Mouse (Mus musculus): ENCODE data around the gene Tbx3. TPM values are rescaled to one million over a fixed set of nuclear protein-coding genes. Genes with fewer than 3 reads are reported as not detected.

Tbx3 gene
- polyA plus RNA-seq, 1 experiment, result 672 TPM

DNA sequence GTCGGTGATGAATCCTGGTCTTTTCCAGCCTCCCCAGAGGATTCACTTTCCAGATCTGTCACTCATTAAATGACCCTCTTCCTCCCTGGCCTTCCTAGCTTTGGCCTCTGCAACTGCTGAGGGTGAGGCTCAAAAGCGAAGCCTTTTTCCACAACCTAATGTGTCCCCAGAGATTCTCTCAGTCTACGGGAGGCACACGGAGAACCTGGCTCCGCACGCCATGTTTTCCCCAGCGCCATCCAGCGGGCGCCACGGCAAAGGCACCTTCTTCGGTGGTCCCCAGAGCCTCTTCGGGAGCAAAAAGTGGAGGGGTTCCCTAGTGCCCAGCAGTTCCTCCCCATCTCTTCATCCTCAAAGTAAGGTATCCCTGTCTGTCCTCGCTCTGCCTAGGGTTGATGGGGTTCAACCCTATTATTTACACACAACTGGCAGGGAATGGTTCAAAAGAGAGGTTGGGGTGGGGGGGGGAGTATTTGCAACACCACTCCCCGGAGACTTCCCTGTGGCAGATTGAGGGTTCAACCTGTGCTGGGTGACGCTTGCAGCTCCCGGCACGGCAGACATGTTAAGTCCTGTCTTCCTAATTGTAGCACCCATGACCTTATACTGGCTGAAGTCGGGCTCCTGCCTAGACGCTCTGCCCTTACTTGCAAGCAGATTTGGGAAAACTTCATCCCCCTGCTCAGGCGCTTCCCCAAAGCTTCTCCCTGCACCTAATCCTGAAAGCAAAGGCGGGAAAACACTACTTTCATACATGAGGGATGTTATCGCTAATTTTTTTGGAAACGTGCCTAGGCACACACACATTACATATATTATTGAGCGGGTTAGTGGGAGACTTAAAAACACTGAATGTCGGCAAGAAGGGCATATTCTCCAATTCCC lies 9.7 kb upstream of the Tbx3 start:
- no peak for TF ChIP-seq CTCF (IDR thresholded peaks at IDR 0.05; ENCODE audit: extremely low read depth, insufficient read length, insufficient replicate concordance, low read depth, low read length)
- no peaks in the 10 kb centered on the region for H3K4me1 ChIP-seq (ENCODE audit: control insufficient read depth, insufficient read depth, insufficient read length, low read length)
- no peaks in the 10 kb centered on the region for H3K36me3 ChIP-seq (ENCODE audit: control insufficient read depth, insufficient read depth, low read length)
- 13% methylated on average over 25 of the region's 25 CpGs for WGBS
- H3K27ac ChIP-seq (ENCODE audit: insufficient read depth, low read depth, low read length), result no peak overlapping the region
- peaks cover 59% of the 10 kb centered on the region for H3K27me3 ChIP-seq (ENCODE audit: control insufficient read depth, insufficient read depth, low read length)
- H3K4me3 ChIP-seq (ENCODE audit: low read depth, low read length), result no peak overlapping the region

DNA sequence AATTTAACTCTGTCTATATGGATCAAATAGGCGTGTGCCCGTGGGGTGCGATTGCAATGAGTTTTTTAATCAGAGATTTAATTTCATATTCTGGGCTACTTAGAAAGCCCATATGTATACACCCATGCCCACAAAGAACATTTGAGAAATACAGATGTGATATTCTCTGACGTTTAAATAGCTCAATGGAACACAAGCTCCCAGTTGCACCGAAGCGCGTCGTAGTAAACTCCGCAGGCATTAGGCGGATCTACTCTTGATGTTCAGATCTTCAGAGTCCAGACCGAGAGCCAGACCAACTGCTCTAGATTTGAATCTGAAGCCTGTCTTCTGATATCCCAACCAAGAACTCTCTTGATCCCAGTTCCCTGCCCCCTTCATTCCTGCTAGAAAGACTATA lies 9.0 kb upstream of the Tbx3 start:
- no peak overlapping the region for H3K4me3 ChIP-seq (ENCODE audit: low read depth, low read length)
- WGBS, result 16% methylated on average over 11 of the region's 11 CpGs
- H3K4me1 ChIP-seq (ENCODE audit: control insufficient read depth, insufficient read depth, insufficient read length, low read length), result no peaks in the 10 kb centered on the region
- TF ChIP-seq CTCF (IDR thresholded peaks at IDR 0.05; ENCODE audit: extremely low read depth, insufficient read length, insufficient replicate concordance, low read depth, low read length) (no peak), POLR2A (IDR thresholded peaks at IDR 0.05; ENCODE audit: low read depth, low read length) (no peak)
- H3K27me3 ChIP-seq (ENCODE audit: control insufficient read depth, insufficient read depth, low read length), result peaks cover 59% of the 10 kb centered on the region
- no peaks in the 10 kb centered on the region for H3K36me3 ChIP-seq (ENCODE audit: control insufficient read depth, insufficient read depth, low read length)
- H3K27ac ChIP-seq (ENCODE audit: insufficient read depth, low read depth, low read length), result no peak overlapping the region

GRCm38 (mm10) chr5:119662326-119662725 lies 8.1 kb upstream of the Tbx3 start:
- Histone ChIP-seq H3K27me3 (ENCODE audit: control insufficient read depth, insufficient read depth, low read length) (peaks cover 53% of the 10 kb centered on the region), H3K27ac (ENCODE audit: insufficient read depth, low read depth, low read length) (no peak overlapping the region), H3K4me1 (ENCODE audit: control insufficient read depth, insufficient read depth, insufficient read length, low read length) (no peaks in the 10 kb centered on the region), H3K4me3 (ENCODE audit: low read depth, low read length) (no peak overlapping the region), H3K36me3 (ENCODE audit: control insufficient read depth, insufficient read depth, low read length) (no peaks in the 10 kb centered on the region)
- TF ChIP-seq CTCF (IDR thresholded peaks at IDR 0.05; ENCODE audit: extremely low read depth, insufficient read length, insufficient replicate concordance, low read depth, low read length), result no peak
- TF ChIP-seq POLR2A (IDR thresholded peaks at IDR 0.05; ENCODE audit: low read depth, low read length), result no peak
- WGBS, result 30% methylated on average over 13 of the region's 13 CpGs

DNA sequence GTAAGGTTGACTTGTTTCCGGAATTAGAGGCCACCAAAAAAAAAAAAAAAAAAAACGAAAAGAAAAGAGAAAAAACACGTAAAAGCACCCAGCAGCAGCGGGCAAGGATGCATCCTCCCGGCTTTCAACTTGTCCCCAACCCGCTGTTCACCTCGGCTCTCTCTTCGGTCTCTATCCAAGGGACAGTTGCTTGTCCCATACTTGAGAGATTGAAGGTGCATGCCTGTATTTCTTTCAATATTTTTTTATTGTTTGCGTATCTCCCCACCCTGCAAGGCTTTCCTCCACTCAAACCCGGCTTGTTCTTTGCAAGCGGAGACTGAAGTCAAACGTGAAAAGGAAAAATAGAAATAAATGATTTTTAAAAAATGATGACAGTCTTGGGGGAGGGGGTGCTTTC lies 7.7 kb upstream of the Tbx3 start:
- WGBS, result 41% methylated on average over 12 of the region's 12 CpGs
- Histone ChIP-seq H3K4me1 (ENCODE audit: control insufficient read depth, insufficient read depth, insufficient read length, low read length) (no peaks in the 10 kb centered on the region), H3K4me3 (ENCODE audit: low read depth, low read length) (no peak overlapping the region), H3K27me3 (ENCODE audit: control insufficient read depth, insufficient read depth, low read length) (peaks cover 49% of the 10 kb centered on the region), H3K36me3 (ENCODE audit: control insufficient read depth, insufficient read depth, low read length) (no peaks in the 10 kb centered on the region), H3K27ac (ENCODE audit: insufficient read depth, low read depth, low read length) (no peak overlapping the region)
- TF ChIP-seq CTCF (IDR thresholded peaks at IDR 0.05; ENCODE audit: extremely low read depth, insufficient read length, insufficient replicate concordance, low read depth, low read length) (no peak), POLR2A (IDR thresholded peaks at IDR 0.05; ENCODE audit: low read depth, low read length) (no peak)

GRCm38 (mm10) chr5:119663241-119663640 lies 7.2 kb upstream of the Tbx3 start:
- TF ChIP-seq POLR2A (IDR thresholded peaks at IDR 0.05; ENCODE audit: low read depth, low read length), result no peak
- TF ChIP-seq CTCF (IDR thresholded peaks at IDR 0.05; ENCODE audit: extremely low read depth, insufficient read length, insufficient replicate concordance, low read depth, low read length), result no peak
- no peaks in the 10 kb centered on the region for H3K36me3 ChIP-seq (ENCODE audit: control insufficient read depth, insufficient read depth, low read length)
- peaks cover 44% of the 10 kb centered on the region for H3K27me3 ChIP-seq (ENCODE audit: control insufficient read depth, insufficient read depth, low read length)
- H3K4me3 ChIP-seq (ENCODE audit: low read depth, low read length), result no peak overlapping the region
- 62% methylated on average over 15 of the region's 15 CpGs for WGBS
- H3K27ac ChIP-seq (ENCODE audit: insufficient read depth, low read depth, low read length), result no peak overlapping the region
- no peaks in the 10 kb centered on the region for H3K4me1 ChIP-seq (ENCODE audit: control insufficient read depth, insufficient read depth, insufficient read length, low read length)

DNA sequence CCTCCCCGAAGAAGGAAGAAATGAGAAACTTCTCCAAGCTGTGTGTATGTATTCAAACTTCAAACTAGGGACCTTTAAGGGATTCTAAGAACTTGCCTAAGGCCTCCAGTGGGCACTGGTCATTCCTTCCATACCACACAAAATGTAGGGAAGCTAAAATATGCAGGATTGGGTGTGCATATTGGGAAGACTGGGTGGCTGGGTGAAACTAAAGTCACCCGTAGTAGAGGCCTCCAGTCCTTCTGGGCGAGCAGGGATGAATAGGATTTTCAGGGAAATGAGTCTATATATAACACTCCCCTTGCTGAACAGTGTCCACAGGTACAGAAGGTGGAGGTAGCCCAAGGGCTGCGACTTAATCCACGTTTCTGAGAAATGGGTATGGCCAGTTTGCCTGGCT lies 6.7 kb upstream of the Tbx3 start:
- WGBS, result 77% methylated on average over 5 of the region's 5 CpGs
- no peak for TF ChIP-seq CTCF (IDR thresholded peaks at IDR 0.05; ENCODE audit: extremely low read depth, insufficient read length, insufficient replicate concordance, low read depth, low read length)
- no peak for TF ChIP-seq POLR2A (IDR thresholded peaks at IDR 0.05; ENCODE audit: low read depth, low read length)
- Histone ChIP-seq H3K4me3 (ENCODE audit: low read depth, low read length) (no peak overlapping the region), H3K4me1 (ENCODE audit: control insufficient read depth, insufficient read depth, insufficient read length, low read length) (no peaks in the 10 kb centered on the region), H3K27me3 (ENCODE audit: control insufficient read depth, insufficient read depth, low read length) (peaks cover 39% of the 10 kb centered on the region), H3K36me3 (ENCODE audit: control insufficient read depth, insufficient read depth, low read length) (no peaks in the 10 kb centered on the region), H3K27ac (ENCODE audit: insufficient read depth, low read depth, low read length) (no peak overlapping the region)

DNA sequence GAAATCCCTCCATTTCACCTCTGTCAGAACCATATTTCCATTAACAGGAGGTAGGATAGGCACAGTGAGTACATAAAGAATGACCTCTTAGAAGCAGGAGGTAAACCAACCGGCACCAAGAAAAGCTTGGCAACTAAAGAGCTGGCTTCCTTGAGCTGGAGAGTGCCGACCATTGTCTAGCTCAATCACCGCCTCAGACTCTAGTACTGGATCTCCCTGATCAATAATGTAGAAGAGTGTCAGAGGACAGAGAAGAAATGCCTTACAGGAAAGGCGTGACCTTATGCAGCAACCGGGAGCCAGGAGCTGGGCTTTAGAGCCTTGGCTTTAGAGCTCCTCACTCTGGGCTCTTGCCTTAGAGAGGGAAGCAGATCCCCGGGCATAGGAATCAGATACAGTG lies 4.7 kb upstream of the Tbx3 start:
- H3K36me3 ChIP-seq (ENCODE audit: control insufficient read depth, insufficient read depth, low read length), result no peaks in the 10 kb centered on the region
- TF ChIP-seq POLR2A (IDR thresholded peaks at IDR 0.05; ENCODE audit: low read depth, low read length), result no peak
- TF ChIP-seq CTCF (IDR thresholded peaks at IDR 0.05; ENCODE audit: extremely low read depth, insufficient read length, insufficient replicate concordance, low read depth, low read length), result no peak
- no peak overlapping the region for H3K4me3 ChIP-seq (ENCODE audit: low read depth, low read length)
- no peak overlapping the region for H3K27ac ChIP-seq (ENCODE audit: insufficient read depth, low read depth, low read length)
- WGBS, result 68% methylated on average over 6 of the region's 6 CpGs
- peaks cover 25% of the 10 kb centered on the region for H3K27me3 ChIP-seq (ENCODE audit: control insufficient read depth, insufficient read depth, low read length)
- no peaks in the 10 kb centered on the region; the same call in 1 of the 2 replicates for H3K4me1 ChIP-seq (ENCODE audit: control insufficient read depth, insufficient read depth, insufficient read length, low read length)

Data from small intestine, adult 2 months (tissue).